Mouse (Mus musculus): ENCODE measurements around the gene Fbl.

DNA sequence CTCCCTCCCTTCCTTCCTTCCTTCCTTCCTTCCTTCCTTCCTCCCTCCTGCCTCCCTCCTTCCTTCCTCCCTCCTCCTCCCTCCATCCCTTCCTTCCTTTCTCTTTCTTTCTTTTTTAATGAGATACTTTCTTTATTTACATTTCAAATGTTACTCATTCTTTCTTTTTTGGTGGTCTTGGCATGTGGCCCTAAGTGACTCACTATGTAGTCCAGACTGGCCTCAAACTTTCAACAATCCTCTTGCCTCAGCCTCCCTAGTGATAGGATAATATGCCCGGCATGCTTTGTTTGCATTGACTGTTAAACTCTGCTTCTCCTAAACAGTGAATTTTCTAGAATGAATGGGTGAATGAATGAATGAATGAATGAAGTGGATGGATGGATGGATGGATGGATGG lies 19.7 kb upstream of the Fbl start:
- no peak for TF ChIP-seq POLR2A (IDR thresholded peaks at IDR 0.05; ENCODE audit: control insufficient read depth, extremely low read depth, insufficient read depth, low read length, poor library complexity)
- TF ChIP-seq CTCF (IDR thresholded peaks at IDR 0.05; ENCODE audit: borderline replicate concordance, control insufficient read depth, extremely low read depth, insufficient read depth, low read length, poor library complexity) = no peak

All from thymus, adult 2 months (tissue).